Mouse (Mus musculus): ENCODE measurements around the gene Lhx8. TPM values are rescaled to one million over a fixed set of nuclear protein-coding genes. Genes with fewer than 3 reads are reported as not detected.

Gene Lhx8
- under 1 TPM in 1 of 4 experiments, not detected in 3; 0.25 TPM for total RNA-seq (2022)

DNA sequence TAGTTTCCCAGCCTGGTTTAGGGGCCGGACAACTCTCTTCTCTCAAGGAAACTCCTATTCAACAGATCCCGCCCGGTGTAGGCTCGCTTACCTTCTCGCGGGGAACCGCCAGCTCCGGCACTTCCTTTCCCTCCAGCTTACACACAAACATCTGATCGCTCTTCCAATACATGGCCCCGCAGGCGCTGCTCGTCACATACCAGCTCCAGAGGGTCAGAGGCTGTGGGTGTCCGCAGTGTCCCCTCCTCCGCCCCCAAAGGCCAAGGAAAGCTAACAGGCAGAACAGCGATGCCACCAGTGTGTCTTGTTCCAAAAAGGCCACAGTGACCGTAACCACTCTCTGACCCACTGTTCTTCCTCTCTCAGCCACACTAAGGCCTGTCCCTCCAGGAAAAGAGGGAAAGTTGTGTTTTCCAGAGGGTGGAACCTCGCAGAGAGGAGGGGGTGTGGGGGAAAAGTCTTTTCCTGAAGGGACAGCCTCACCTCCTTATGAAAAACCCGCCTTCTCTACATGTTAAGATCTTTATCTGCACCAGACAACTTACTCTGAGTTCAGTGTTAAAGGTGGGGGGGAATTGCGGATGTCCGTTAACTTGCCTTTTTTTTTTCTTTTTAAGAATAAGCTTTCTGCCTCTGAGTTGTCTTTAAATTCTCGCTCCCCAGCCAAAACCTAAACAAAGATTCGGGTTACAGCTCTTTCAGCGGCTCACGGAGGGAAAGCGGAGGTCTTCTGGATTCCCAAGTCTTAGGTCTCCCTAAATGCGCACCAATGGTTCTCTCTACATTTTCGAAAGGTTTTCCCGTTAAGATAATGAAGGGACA is at the start of gene Lhx8:
Lhx8 (minus strand) TSS at position 479 of the 822 bp plus-strand sequence.
- DNase-seq (ENCODE audit: low spot score in 2 of 2): no peak

DNA sequence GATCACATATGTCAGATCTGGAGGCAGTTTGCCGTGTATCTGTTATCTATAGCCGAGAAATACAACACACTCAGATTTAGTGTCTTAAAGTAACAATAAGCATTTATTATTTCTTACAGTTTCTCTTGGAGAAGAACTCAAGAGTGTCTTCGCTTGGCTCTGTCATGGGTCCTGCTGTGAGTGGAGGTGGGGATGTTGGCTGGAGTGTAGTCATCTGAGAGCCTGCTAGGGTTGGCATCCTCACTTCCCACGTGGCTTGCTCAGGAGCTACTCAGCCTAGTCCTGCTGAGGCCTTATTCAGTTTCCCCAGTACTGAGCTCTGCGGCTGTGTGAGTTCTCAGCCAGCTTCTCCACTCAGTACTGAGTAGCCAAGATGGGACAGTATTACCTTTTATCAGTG is 43.1 kb upstream of the Lhx8 start:
- no peak for DNase-seq (ENCODE audit: low spot score in 2 of 2)

DNA sequence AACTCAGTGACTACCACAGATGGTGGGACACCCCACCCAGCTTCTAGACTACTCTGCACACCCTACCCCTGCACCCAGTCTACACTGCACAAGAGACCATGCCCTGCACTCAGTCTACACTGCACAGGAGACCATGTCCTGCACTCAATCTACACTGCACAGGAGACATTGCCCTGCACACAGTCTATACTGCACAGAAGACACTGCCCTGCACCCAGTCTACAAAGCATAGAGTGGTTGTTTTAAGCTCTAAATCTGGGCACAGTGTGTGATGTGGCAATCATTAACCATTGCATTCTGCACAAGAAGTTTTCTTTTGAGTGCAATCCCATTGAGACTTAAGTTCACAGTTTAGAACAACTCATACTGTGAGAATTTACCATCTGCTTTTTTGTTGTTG is 42.2 kb upstream of the Lhx8 start:
- no peak for DNase-seq (ENCODE audit: low spot score in 2 of 2)

- no peak for DNase-seq (ENCODE audit: low spot score in 2 of 2)
Measured at GRCm38 (mm10) chr3:154367327-154367726, 36.9 kb upstream of the Lhx8 start.

DNA sequence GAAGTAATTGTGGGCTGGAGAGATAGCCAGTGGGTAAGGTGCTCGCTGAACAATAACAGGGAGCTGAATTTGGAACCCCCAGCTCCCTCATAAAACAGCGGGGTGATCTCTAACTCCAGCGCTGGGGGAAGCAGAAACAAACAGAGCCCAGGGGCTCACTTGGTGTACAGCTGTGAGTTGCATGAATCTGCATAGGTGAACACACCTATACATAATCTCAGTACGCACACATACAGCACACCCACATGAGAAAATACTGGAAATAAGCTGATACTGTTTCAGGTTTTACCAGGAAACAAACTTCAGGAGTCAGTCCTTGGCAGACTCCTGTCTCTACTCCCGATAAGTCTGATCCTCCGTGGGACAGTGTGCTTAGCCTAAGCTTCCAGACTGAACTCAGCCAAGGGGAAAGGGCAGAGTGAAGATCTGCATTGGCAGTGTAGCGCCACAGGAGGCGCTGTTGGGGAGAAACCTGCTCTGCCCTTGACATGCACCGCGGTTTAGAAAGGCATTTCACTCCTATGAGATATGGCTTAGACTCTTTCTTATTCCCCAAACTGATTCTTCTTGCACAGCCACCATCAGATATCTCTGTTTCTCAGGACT is 34.2 kb upstream of the Lhx8 start:
- no peak for DNase-seq (ENCODE audit: low spot score in 2 of 2)

- no peak for DNase-seq (ENCODE audit: low spot score in 2 of 2)
Measured at GRCm38 (mm10) chr3:154363507-154363906, 33.0 kb upstream of the Lhx8 start.

- no peak for DNase-seq (ENCODE audit: low spot score in 2 of 2)
Measured at GRCm38 (mm10) chr3:154359231-154359630, 28.8 kb upstream of the Lhx8 start.

DNA sequence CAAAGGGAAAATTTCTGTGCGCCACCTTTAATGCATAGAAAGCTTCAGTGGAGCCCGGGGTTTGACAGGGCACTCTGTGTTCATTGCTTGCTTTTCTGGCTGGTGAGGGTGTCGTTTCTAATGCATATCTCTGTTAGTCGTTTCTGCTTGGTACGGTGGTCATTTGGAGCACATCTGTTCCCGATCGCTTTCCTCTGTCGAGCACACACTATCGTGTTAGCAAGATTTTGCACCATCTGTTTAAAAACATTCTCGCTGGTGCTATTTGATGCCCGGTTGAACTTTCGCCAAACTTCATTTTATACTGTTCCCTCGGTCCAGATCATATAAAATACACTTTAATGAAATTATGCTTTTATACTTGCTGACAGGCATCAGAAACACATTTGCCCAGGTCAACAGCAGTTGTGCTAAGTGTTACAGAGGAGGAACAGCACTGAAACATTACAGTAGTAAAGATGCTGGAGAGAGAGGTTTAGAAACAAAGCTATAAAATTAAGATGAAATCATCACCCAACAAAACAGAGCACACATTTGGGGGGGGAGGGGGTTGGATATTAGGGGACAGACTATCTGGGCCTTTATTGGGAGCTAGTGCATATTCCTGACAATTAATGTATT is 9.9 kb upstream of the Lhx8 start:
- no peak for DNase-seq (ENCODE audit: low spot score in 2 of 2)

GRCm38 (mm10) chr3:154339649-154340260 is 9.3 kb upstream of the Lhx8 start:
- no peak for DNase-seq (ENCODE audit: low spot score in 2 of 2)

DNA sequence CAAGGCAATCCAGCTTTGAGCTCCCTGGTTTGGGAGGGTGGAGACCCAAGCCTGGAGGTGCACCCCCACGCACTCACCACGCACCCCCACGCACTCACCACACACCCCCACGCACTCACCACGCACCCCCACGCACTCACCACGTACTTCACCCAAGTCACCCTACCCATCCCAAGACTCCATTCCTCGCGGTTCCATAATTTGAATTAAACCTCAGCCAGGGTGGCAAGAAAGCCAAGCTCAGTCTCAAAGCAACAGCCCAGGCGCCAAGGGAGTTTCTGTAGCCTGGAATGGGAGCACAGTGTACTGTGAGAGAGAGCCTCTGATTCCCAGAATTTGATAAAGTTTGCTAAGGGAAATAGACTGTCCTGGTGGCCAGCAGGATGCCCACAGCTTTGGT is 4.3 kb upstream of the Lhx8 start:
- DNase-seq (ENCODE audit: low spot score in 2 of 2): no peak

DNA sequence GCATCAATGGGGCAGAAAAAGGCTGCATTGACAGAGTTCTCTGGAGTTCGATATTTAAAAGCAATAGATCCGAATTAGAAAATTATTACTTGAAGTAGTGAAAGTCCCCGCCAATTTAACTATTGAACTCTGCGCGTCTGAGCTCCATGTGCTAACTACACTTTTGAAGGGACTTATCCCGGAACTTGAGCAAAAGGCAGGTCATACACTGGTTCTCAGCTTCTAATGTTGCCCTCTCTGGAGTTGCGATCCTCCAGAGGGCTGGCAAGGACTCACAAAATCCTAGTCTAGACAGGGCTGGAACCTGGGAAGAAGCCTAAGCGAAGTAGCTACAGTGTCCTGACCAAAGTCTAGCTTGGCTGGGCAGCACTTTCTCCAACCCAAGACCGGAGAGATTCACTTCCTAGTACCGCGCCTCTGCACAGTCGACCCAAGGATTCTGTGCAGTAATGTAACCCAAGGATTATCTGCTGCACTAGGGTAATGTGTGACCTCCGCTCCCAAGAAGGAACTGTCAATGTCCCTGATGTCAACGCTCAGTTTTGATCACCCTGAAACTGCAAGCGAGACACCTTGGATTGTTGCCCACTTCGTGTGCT is 3.0 kb upstream of the Lhx8 start:
- no peak for DNase-seq (ENCODE audit: low spot score in 2 of 2)

GRCm38 (mm10) chr3:154332941-154333340 is 2.5 kb upstream of the Lhx8 start:
- no peak for DNase-seq (ENCODE audit: low spot score in 2 of 2)

- DNase-seq (ENCODE audit: low spot score in 2 of 2): no peak
Measured at GRCm38 (mm10) chr3:154332213-154332530, 1.7 kb upstream of the Lhx8 start.

DNA sequence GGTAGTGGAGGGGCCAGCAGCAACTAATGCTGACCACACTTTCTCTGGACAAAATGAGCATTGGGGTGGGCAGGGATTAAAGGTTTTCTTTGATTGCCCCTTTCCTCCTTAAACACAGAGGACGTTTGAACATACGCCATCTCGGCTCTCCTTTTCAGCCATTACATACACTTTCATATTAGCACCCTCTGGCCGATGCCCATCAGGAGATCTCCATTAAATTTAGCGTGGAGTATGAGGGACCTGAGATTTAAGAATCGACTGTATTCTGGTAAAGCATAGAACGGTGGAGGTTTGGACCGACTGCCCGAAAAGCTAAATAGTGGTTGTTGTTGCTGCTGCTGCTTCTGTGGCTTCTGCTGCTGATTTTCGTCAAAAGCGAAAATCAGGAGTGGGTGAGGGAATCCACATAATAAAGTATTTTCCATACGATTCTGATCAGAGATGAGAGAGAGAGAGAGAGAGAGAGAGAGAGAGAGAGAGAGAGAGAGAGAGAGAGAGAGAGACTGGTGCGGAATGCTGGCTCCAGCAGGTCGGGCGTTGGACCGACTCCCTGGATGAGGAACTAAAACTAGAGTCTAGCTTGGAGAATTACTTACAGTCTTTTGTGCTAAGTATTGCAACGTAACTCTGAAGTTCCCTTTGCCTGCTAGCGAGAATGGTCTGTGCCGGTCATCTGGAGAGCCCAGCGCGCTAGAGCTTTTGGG is 1.2 kb upstream of the Lhx8 start:
- DNase-seq (ENCODE audit: low spot score in 2 of 2): no peak

DNA sequence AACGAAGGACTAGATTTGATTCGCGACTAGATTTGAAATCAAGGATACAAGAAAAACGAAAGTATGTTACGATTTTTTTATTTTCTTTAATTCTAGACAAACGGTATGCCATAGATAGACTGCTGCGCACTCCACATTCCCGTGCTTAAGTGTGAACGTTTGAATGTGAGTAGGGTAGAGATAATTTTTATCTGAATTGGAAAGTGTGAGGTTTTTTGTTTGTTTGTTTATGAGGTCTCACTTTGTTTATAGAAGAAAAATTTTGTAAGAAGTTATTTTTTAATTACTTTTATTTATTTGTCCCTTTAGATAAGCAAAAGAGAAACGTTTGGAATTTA is 513 bp upstream of the Lhx8 start:
- DNase-seq (ENCODE audit: low spot score in 2 of 2): no peak

DNA sequence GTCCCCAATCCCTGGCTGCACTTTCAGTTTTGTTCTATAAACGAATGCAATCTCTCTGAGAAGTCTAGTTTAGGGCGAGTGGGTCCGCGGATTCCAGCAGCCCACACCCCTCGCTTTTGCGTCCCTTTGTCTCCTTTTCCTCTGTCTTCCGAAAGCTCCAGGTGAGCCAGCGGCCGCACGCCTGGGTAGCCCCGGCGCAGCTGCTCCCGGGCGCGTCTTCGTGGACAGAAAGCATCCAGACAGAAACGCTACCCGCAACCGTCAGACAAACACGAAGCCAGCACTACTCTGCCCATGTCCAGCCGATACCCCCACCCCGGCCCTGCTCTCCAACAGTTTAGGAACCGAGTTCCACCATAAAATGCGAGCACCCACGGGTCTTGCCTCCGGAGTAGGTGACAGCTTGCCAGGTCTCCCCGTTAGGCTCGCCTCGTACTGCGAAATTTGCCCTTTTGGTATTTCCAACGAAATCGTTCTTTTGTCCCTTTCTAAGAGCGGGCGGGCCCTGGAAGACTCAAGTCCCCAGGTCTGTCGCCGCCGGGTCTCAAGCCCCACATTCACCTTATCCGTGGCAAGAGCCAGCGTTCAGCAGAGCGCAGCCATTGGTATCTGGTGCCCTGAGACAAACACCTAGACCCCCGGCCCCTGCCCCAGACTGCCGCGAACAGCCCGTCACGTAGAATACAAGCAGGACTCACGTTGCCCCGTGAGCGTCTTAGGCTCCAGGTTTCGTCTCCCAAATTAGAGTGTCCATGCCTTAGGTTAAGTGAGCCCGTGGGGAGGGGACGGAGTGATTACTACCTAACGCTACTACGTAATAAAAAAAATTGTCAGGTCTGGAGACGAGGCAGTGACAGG is 907 bp downstream of the Lhx8 start:
- no peak for DNase-seq (ENCODE audit: low spot score in 2 of 2)

- no peak for DNase-seq (ENCODE audit: low spot score in 2 of 2)
Measured at GRCm38 (mm10) chr3:154328721-154329322, 1.6 kb downstream of the Lhx8 start.

DNA sequence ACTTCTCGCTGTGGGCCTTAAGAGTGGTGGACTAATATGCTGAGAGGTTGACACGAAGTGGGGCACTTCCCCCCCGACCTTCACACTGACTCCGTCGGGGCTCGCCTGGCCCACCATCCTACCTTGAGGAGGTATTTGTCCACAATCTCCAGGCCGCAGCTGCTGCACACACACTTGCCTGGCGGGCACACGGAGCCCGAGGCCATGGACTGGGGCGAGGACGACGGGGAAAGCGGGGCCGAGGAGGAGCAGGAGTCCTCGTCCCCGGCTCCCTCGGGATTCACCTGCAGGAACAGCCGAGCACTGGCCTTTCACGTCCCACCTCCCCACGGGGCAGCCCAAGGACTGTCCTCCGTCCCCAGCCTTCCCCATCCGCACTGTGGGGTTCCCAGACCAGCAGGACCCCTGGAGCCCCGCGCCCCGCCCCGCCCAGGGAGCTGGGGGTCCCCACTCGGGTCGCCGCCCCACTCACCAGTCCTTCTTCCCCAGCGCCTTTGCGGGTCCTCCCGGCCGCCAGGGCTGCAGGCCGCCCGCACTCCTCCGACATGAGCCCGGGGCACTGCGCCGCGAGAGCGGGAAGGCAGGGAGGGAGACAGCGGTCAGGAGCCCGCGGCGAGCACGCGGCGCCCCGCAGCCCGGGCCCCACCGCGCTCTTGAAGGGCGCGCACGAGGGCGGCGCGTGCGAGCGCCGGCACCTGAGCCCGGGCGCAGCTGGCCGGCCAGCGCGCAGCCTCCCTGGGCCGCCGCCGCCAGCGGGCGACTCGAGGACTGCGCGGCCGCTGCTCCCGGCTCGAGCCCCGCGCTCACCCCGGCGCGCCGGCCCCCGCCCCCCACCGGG is 2.4 kb downstream of the Lhx8 start:
- DNase-seq (ENCODE audit: low spot score in 2 of 2): no peak

Measured in gastrocnemius, adult 8-10 months (tissue).